Comparison of ENCODE assay signal across 8 mouse cellular contexts in genomic region chr14:64589571-64590547, GRCm38 (mm10).
A peak's percentile ranks its signal among the peaks of the same experiment; 100 is the strongest.
DNase-seq lines count a peak whose midpoint lies in the region; ATAC-seq and TF ChIP-seq lines count a peak whose summit lies in the region.

No protein-coding gene starts in this region.

- no peaks in the 10 kb centered on the region for H3K9me3 ChIP-seq in embryonic facial prominence, embryonic 15.5 days (replicated peaks)
- no peaks in the 10 kb centered on the region for H3K9me3 ChIP-seq in neural tube, embryonic 15.5 days (replicated peaks)

- no peak for TF ChIP-seq CTCF in brain, embryonic 14.5 days (IDR thresholded peaks at IDR 0.05; ENCODE audit: borderline replicate concordance, extremely low read depth, insufficient read depth, insufficient read length)

- no peak; the same call in 1 of the 2 replicates for ATAC-seq in embryonic facial prominence, embryonic 15.5 days (ENCODE audit: insufficient number of reproducible peaks, low FRiP score, low TSS enrichment, low read depth)
- peak; percentile 25 for ATAC-seq in neural tube, embryonic 15.5 days (ENCODE audit: low FRiP score)

- peak overlapping the region; percentile 29 for H3K4me3 ChIP-seq in embryonic facial prominence, embryonic 15.5 days (replicated peaks)
- H3K4me3 ChIP-seq in neural tube, embryonic 15.5 days (replicated peaks) = peak overlapping the region; percentile 64

- peak overlapping the region; percentile 46 for H3K4me2 ChIP-seq in embryonic facial prominence, embryonic 15.5 days (replicated peaks)
- peak overlapping the region; percentile 90 for H3K4me2 ChIP-seq in neural tube, embryonic 15.5 days

- no peaks in the 10 kb centered on the region for H3K36me3 ChIP-seq in embryonic facial prominence, embryonic 15.5 days
- no peaks in the 10 kb centered on the region for H3K36me3 ChIP-seq in neural tube, embryonic 15.5 days

- peaks cover 90% of the 10 kb centered on the region for H3K27me3 ChIP-seq in embryonic facial prominence, embryonic 15.5 days
- no peaks in the 10 kb centered on the region for H3K27me3 ChIP-seq in neural tube, embryonic 15.5 days (replicated peaks)

- peaks cover 38% of the 10 kb centered on the region for H3K4me1 ChIP-seq in embryonic facial prominence, embryonic 15.5 days
- H3K4me1 ChIP-seq in neural tube, embryonic 15.5 days = peaks cover 36% of the 10 kb centered on the region

- under 1% methylated on average over 40 of the region's 41 CpGs for WGBS in embryonic facial prominence, embryonic 15.5 days
- whole genome bisulfite sequencing in neural tube, embryonic 15.5 days = 0% methylated on average over 41 of the region's 41 CpGs

- no peak; the same call in 1 of the 2 replicates for TF ChIP-seq POLR2A in brain, embryonic 14.5 days (IDR thresholded peaks at IDR 0.05; ENCODE audit: borderline replicate concordance, extremely low read depth, insufficient read depth, insufficient read length, poor library complexity, severe bottlenecking)

- peak; percentile 7 for DNase-seq in kidney, adult 18-20 months
- no peak for DNase-seq in kidney, postnatal 36 days
- DNase-seq in brain, embryonic 14.5 days (ENCODE audit: low read depth) = peak; percentile 98
- peak; percentile 39 to 48 for DNase-seq in layer of hippocampus, postnatal 25 days (ENCODE audit: extremely low spot score in 1 of 2, low spot score in 1 of 2)
- no peak for DNase-seq in thymus, postnatal 10 days (ENCODE audit: low spot score in 2 of 2)
- no peak for DNase-seq in lung, postnatal 14 days

- no peak overlapping the region for H3K9ac ChIP-seq in embryonic facial prominence, embryonic 15.5 days
- H3K9ac ChIP-seq in neural tube, embryonic 15.5 days (replicated peaks) = peak overlapping the region; percentile 96

- H3K27ac ChIP-seq in embryonic facial prominence, embryonic 15.5 days (replicated peaks) = no peak overlapping the region
- peak overlapping the region; percentile 100 for H3K27ac ChIP-seq in neural tube, embryonic 15.5 days (replicated peaks)

Comparison
In these comparisons a context has a peak if more than half of its experiments do, and no peak if none do; other contexts are left out.
1. DNase-seq: peak in kidney, adult 18-20 months (single experiment), brain, embryonic 14.5 days (single experiment) and layer of hippocampus, postnatal 25 days (2 of 2); none in kidney, postnatal 36 days (0 of 2), thymus, postnatal 10 days (0 of 2) and lung, postnatal 14 days (single experiment).